Mouse (Mus musculus) embryonic facial prominence, embryonic 10.5 days (tissue): ENCODE data around the gene Stam2. TPM values are rescaled to one million over a fixed set of nuclear protein-coding genes. Genes with fewer than 3 reads are reported as not detected.

Experiments
- DNase-seq: peaks from one replicate; pipeline ENCODE4 v3.0.0-alpha.2; 2017; ENCODE audit warnings: low spot score
- H3K27ac ChIP-seq: fragments of 300-500 bp; sonication (generic); replicated peaks from 2 replicates; pipeline ENCODE4 v1.5.1; 2016; ENCODE audit warnings: mild to moderate bottlenecking
- H3K27me3 ChIP-seq: fragments of 300-500 bp; sonication (generic); replicated peaks from 2 replicates; pipeline ENCODE4 v1.6.1; 2016; ENCODE audit warnings: low read depth, mild to moderate bottlenecking; ENCODE audit not compliant: poor library complexity, severe bottlenecking
- H3K36me3 ChIP-seq: fragments of 300-500 bp; sonication (generic); replicated peaks from 2 replicates; pipeline ENCODE4 v1.6.1; 2016; ENCODE audit warnings: mild to moderate bottlenecking, moderate library complexity
- H3K4me1 ChIP-seq: fragments of 300-500 bp; sonication (generic); 2 replicates; pipeline ENCODE4 v1.6.1; 2016
- H3K4me3 ChIP-seq: fragments of 300-500 bp; sonication (generic); 2 replicates; pipeline ENCODE4 v1.5.1; 2016; ENCODE audit warnings: mild to moderate bottlenecking, moderate library complexity
- H3K9me3 ChIP-seq: fragments of 300-500 bp; sonication (generic); 2 replicates; pipeline ENCODE4 v1.6.1; 2016; ENCODE audit warnings: mild to moderate bottlenecking
- WGBS: fragments of 180-500 bp; shearing (Covaris S2); methylation state at CpG from one replicate; pipeline ENCODE4 v1.1.7; 2016; 5-methylcytosine and 5-hydroxymethylcytosine counted together
- polyA plus RNA-seq: library from polyadenylated mRNA; unstranded; fragments of >200 nt; fragmentation: Nextera tagmentation; extraction: Ambion mirVana; gene quantifications from 2 replicates; pipeline ENCODE4 v1.2.1, GENCODE M21; 2016

Gene Stam2
- polyA plus RNA-seq, 1 experiment from 2014 or later: 32.8 TPM

DNA sequence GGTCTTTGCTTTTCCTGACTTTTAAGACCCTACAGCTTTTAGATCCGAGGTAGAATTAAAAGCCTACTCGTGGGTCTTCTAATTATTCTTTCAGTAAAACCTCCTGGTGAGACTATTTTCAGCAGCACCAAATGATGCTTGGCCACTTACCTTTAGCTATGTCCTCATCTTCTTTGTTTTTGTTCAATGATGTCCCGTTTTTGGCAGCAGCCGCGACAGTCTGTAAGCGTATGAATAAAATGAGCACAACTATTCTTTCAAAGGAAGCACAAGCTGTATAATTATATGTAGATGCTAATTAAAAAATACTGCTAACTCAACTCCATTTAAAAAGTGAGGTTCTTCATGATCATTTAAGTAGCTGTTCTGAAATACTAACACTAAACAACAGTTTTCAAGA lies 26.5 kb downstream of the Stam2 start:
- WGBS: 90% methylated on average over 6 of the region's 6 CpGs
- H3K4me1 ChIP-seq: peaks cover 5% of the 10 kb centered on the region

DNA sequence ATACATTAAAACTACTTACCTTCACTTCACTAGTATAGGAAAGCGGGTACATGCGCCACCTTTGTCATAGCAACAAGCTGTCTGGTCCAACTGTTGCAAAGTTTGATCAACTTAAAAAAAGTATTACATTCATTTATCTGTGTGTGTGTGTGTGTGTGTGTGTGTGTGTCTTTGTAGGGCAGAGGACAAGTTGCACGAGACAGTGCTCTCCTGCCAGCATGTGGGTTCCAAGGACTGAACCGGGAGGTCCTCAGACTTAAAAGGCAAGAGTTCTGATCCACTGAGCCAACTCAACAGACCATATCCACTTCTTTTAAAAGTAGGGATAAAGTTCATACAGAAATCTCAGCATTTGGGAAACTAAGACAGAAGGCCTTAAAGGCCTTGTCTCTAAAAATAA lies 28.0 kb downstream of the Stam2 start:
- WGBS: 94% methylated on average over 4 of the region's 4 CpGs
- Histone ChIP-seq H3K27me3 (no peaks in the 10 kb centered on the region), H3K27ac (no peak overlapping the region), H3K4me1 (no peaks in the 10 kb centered on the region), H3K36me3 (peaks cover 43% of the 10 kb centered on the region), H3K4me3 (no peak overlapping the region), H3K9me3 (no peaks in the 10 kb centered on the region)
- no peak for DNase-seq

More for the DNA sequence above, 26.5 kb downstream of the Stam2 start:
- Histone ChIP-seq H3K9me3 (no peaks in the 10 kb centered on the region), H3K27ac (no peak overlapping the region), H3K4me3 (no peak overlapping the region), H3K27me3 (no peaks in the 10 kb centered on the region), H3K36me3 (peaks cover 28% of the 10 kb centered on the region)
- no peak for DNase-seq

DNA sequence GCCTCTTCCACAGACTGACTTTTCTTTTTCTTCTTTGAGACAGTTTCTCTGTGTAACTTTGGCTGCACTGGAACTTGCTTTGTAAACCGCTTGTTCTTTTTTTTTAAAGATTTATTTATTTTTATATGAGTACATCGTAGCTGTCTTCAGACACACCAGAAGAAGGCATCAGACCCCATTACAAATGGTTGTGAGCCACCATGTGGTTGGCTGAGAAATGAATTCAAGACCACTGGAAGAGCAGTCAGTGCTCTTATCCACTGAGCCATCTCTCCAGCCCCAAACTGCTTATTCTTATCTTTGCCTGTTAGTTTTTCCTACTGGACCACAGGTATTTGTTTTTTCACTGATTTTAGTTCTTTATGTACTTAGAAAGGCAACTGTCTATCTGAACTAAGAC lies 31.3 kb downstream of the Stam2 start:
- no peaks in the 10 kb centered on the region for H3K9me3 ChIP-seq
- H3K36me3 ChIP-seq: peaks cover 56% of the 10 kb centered on the region
- no peak for DNase-seq
- H3K4me1 ChIP-seq: no peaks in the 10 kb centered on the region
- 98% methylated on average over 2 of the region's 2 CpGs for WGBS
- no peak overlapping the region for H3K27ac ChIP-seq
- H3K4me3 ChIP-seq: no peak overlapping the region
- H3K27me3 ChIP-seq: no peaks in the 10 kb centered on the region

DNA sequence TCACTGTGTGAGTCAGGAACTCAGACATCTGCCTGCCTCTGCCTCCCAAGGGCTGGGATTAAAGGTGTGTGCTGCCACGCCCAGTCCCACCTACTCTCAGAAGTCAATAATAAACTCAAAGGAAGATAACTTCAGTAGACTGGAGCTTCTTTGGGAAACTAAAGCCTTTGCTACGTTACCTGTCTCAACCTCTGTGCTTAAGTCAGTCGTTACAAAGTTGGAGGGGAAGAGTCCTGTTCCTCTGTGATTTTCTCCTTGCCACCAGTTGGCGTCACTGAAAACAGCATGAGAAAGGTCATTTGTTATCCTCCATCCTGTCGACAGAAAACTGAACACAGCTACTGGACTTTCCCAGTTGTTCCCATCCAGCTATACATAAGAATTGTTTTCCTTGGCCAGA lies 32.7 kb downstream of the Stam2 start:
- Histone ChIP-seq H3K27me3 (no peaks in the 10 kb centered on the region), H3K4me1 (no peaks in the 10 kb centered on the region), H3K9me3 (no peaks in the 10 kb centered on the region), H3K27ac (no peak overlapping the region), H3K4me3 (no peak overlapping the region), H3K36me3 (peaks cover 49% of the 10 kb centered on the region)
- no peak for DNase-seq
- WGBS: 91% methylated on average over 5 of the region's 5 CpGs

GRCm38 (mm10) chr2:52701368-52702036 lies 40.6 kb downstream of the Stam2 start:
- Histone ChIP-seq H3K27me3 (no peaks in the 10 kb centered on the region), H3K4me1 (no peaks in the 10 kb centered on the region), H3K27ac (no peak overlapping the region), H3K9me3 (no peaks in the 10 kb centered on the region), H3K4me3 (no peak overlapping the region), H3K36me3 (peaks cover 33% of the 10 kb centered on the region)
- no peak for DNase-seq
- WGBS: 91% methylated on average over 11 of the region's 11 CpGs

GRCm38 (mm10) chr2:52700352-52700751 lies 41.7 kb downstream of the Stam2 start:
- no peak for DNase-seq
- 64% methylated on average over 5 of the region's 5 CpGs for WGBS
- H3K4me3 ChIP-seq: no peak overlapping the region
- no peaks in the 10 kb centered on the region for H3K9me3 ChIP-seq
- H3K27me3 ChIP-seq: no peaks in the 10 kb centered on the region
- peaks cover 22% of the 10 kb centered on the region for H3K36me3 ChIP-seq
- H3K27ac ChIP-seq: no peak overlapping the region
- no peaks in the 10 kb centered on the region for H3K4me1 ChIP-seq

DNA sequence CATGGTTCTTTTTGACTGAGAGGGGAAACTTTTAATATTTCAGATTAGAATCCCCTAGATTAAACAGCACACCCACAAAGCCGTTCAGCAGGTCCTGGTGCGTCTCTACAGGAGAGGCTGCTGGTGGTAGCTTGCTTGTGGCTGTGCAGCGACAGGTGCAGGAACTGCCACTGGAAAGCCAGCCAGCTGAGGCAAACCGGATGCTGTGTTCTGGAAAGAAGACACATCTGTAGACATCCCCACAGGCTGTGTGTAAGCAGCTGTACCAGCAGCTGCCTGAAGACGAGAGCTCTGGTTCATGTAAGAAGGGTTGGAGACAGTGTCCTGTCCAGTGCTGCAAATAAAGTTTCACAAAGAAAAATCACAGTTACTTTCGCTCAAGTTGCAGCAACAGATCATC lies 47.5 kb downstream of the Stam2 start:
- Histone ChIP-seq H3K4me3 (no peak overlapping the region), H3K27me3 (no peaks in the 10 kb centered on the region), H3K36me3 (peaks cover 9% of the 10 kb centered on the region), H3K4me1 (no peaks in the 10 kb centered on the region), H3K9me3 (no peaks in the 10 kb centered on the region), H3K27ac (no peak overlapping the region)
- no peak for DNase-seq
- WGBS: 87% methylated on average over 6 of the region's 6 CpGs

DNA sequence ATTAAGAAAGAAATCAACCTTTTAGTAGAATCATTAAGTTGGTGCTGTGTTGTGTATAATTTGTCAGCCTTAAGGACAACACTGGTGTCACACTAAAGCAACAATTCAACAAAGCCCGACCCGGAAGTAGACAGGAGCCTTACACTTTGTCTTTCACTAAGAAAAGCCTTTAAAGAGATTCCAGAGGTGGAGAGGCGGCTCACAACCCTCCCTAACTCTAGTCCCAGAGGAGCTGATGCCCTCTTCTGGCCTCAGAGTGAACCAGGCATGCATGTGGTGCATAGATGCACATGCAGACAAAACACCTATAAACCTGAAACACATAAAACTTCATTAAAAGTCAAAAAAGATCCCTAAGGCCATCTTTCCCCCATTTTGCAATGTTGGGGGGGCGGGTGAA lies 50.3 kb downstream of the Stam2 start:
- no peak overlapping the region for H3K4me3 ChIP-seq
- H3K36me3 ChIP-seq: 0 out of 2 replicates have a peak, but pooled peaks cover 5% of the 10 kb centered on the region
- no peaks in the 10 kb centered on the region for H3K27me3 ChIP-seq
- WGBS: 74% methylated on average over 4 of the region's 4 CpGs
- no peaks in the 10 kb centered on the region for H3K9me3 ChIP-seq
- H3K27ac ChIP-seq: no peak overlapping the region
- H3K4me1 ChIP-seq: no peaks in the 10 kb centered on the region
- DNase-seq: no peak

DNA sequence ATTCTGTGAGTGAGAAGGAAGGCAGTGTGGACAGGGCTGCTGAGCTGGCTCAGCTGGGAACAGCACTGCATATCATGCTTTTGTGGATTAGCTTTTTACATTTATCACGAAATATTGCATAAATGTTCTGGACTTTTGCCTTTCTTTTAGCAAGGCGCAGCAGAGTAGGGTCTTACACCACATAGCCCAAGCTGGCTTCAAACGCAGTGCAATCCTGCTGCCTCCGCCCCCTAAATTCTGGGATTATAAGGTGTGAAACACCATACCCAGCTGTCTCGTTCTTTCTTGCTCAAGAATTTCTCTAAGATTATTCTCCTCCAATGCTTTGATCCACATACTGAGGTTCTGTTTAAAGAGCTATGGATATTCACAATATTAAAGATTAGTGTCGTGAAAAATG lies 55.5 kb downstream of the Stam2 start:
- H3K9me3 ChIP-seq: no peaks in the 10 kb centered on the region
- 85% methylated on average over 6 of the region's 6 CpGs for WGBS
- no peak for DNase-seq
- H3K4me1 ChIP-seq: no peaks in the 10 kb centered on the region
- no peak overlapping the region for H3K27ac ChIP-seq
- no peaks in the 10 kb centered on the region for H3K36me3 ChIP-seq
- no peaks in the 10 kb centered on the region for H3K27me3 ChIP-seq
- no peak overlapping the region for H3K4me3 ChIP-seq

DNA sequence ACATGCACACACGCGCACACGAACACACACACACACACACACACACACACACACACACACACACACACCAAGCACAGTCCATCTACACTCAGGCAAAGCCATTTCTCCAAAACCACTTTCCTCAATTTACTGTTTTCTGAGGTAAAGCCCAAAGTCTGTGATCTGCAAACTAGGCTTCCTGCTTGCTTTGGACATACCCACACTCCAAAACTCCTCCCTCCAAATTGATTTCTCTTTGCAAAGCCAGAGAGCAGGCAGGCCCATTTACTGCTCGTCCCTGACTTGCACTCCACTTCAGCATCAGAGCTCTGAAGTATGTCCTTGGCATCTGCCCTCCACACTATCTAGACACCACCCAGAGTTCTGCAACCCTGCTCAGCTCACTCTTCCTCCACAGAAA lies 64.5 kb downstream of the Stam2 start:
- H3K4me1 ChIP-seq: peaks cover 23% of the 10 kb centered on the region
- peaks cover 64% of the 10 kb centered on the region for H3K27me3 ChIP-seq
- no peaks in the 10 kb centered on the region for H3K36me3 ChIP-seq
- no peak for DNase-seq
- H3K27ac ChIP-seq: no peak overlapping the region
- no peaks in the 10 kb centered on the region for H3K9me3 ChIP-seq
- H3K4me3 ChIP-seq: no peak overlapping the region
- 72% methylated on average over 4 of the region's 4 CpGs for WGBS

GRCm38 (mm10) chr2:52676913-52677303 lies 65.2 kb downstream of the Stam2 start:
- 13% methylated on average over 6 of the region's 6 CpGs for WGBS
- no peaks in the 10 kb centered on the region for H3K36me3 ChIP-seq
- peak; percentile 10 for DNase-seq
- H3K4me3 ChIP-seq: peak overlapping the region; percentile 71
- peaks cover 23% of the 10 kb centered on the region for H3K4me1 ChIP-seq
- no peak overlapping the region for H3K27ac ChIP-seq
- no peaks in the 10 kb centered on the region for H3K9me3 ChIP-seq
- H3K27me3 ChIP-seq: peaks cover 71% of the 10 kb centered on the region

GRCm38 (mm10) chr2:52676023-52676912 lies 65.8 kb downstream of the Stam2 start, which contains the start of gene Cacnb4:
Cacnb4 (minus strand) TSS chr2:52676831.
- H3K27ac ChIP-seq: peak within 1 kb of the TSS; percentile 84

More at GRCm38 (mm10) chr2:52676023-52676912, 65.8 kb downstream of the Stam2 start, which contains the start of gene Cacnb4:
- DNase-seq: peak; percentile 78
- peaks cover 23% of the 10 kb centered on the region for H3K4me1 ChIP-seq
- H3K4me3 ChIP-seq: peak within 1 kb of the TSS; percentile 71
- peaks cover 74% of the 10 kb centered on the region for H3K27me3 ChIP-seq
- no peaks in the 10 kb centered on the region for H3K36me3 ChIP-seq
- WGBS: under 1% methylated on average over 77 of the region's 77 CpGs
- H3K9me3 ChIP-seq: no peaks in the 10 kb centered on the region
